Mouse (Mus musculus) G1E (cell line): Measurements from ENCODE around the gene Vwce. TPM values are rescaled to one million over a fixed set of nuclear protein-coding genes. Genes with fewer than 3 reads are reported as not detected.

ENCODE experiments used
- ATAC-seq: 2 replicates; pipeline ENCODE4 v1.8.0; 2016; ENCODE audit warnings: mild to moderate bottlenecking; ENCODE audit not compliant: insufficient number of reproducible peaks, poor library complexity, low FRiP score, severe bottlenecking; ENCODE audit errors: extremely low read depth
- DNase-seq: peaks from one replicate; pipeline ENCODE4 v3.0.0; 2012; ENCODE audit warnings: low spot score
- H3K27me3 ChIP-seq: 2 replicates; pipeline ENCODE4 v1.6.1; 2012; ENCODE audit warnings: mild to moderate bottlenecking, low read length, inconsistent platforms; ENCODE audit not compliant: insufficient read depth
- H3K36me3 ChIP-seq: replicated peaks from 2 replicates; pipeline ENCODE3; 2012; ENCODE audit warnings: mild to moderate bottlenecking, inconsistent platforms
- H3K4me1 ChIP-seq: 2 replicates; pipeline ENCODE4 v1.6.1; 2012; ENCODE audit warnings: low read depth, low read length, inconsistent platforms, mixed read lengths; ENCODE audit not compliant: insufficient read depth
- H3K4me3 ChIP-seq: 2 replicates; pipeline ENCODE4 v1.5.1; 2012; ENCODE audit warnings: low read depth, mild to moderate bottlenecking, inconsistent platforms, low read length, moderate library complexity, mixed read lengths
- H3K9me3 ChIP-seq: replicated peaks from 2 replicates; pipeline ENCODE4 v1.6.1; 2012; ENCODE audit warnings: inconsistent platforms
- CTCF ChIP-seq: IDR thresholded peaks from 2 replicates; pipeline ENCODE4 v1.5.1; 2012; ENCODE audit warnings: low read depth, low read length, inconsistent platforms, mixed read lengths
- GATA1 ChIP-seq: IDR thresholded peaks from 2 replicates; pipeline ENCODE4 v1.6.1; 2012; ENCODE audit warnings: borderline replicate concordance, low read length, inconsistent platforms, mixed read lengths
- GATA2 ChIP-seq: IDR thresholded peaks from 2 replicates; pipeline ENCODE4 v1.6.1; 2012; ENCODE audit warnings: low read depth, low read length, inconsistent platforms, borderline replicate concordance
- POLR2AphosphoS5 ChIP-seq: IDR thresholded peaks from 2 replicates; pipeline ENCODE4 v1.6.1; 2012; ENCODE audit warnings: low read depth, low read length, inconsistent platforms; ENCODE audit not compliant: insufficient replicate concordance
- TAL1 ChIP-seq: conservative IDR thresholded peaks from 2 replicates; pipeline ENCODE4 v1.6.1; 2012; ENCODE audit warnings: low read depth, low read length, inconsistent platforms, mixed read lengths
- polyA plus RNA-seq: library from polyadenylated mRNA; stranded (reverse); fragments of >175 nt; gene quantifications from 2 replicates; pipeline ENCODE4 v1.2.3, GENCODE M21; 2012
- total RNA-seq, 2 experiments: library from RNA; stranded (forward) in 1 of 2; stranded (reverse) in 1 of 2; fragments of 200-1000 nt in 1 of 2; fragments of >200 nt in 1 of 2; fragmentation: Nextera tagmentation in 1 of 2; gene quantifications; 2 replicates each; pipeline ENCODE4 v1.2.3; 2014 to 2017

Vwce gene
- total RNA-seq (2014; fragmentation: Nextera tagmentation), result 1.2 and 1.4 TPM in 2 replicates
- 0.06 and 0.16 TPM in 2 replicates for total RNA-seq (2017)
- 0.24 and 0.32 TPM in 2 replicates for polyA plus RNA-seq

DNA sequence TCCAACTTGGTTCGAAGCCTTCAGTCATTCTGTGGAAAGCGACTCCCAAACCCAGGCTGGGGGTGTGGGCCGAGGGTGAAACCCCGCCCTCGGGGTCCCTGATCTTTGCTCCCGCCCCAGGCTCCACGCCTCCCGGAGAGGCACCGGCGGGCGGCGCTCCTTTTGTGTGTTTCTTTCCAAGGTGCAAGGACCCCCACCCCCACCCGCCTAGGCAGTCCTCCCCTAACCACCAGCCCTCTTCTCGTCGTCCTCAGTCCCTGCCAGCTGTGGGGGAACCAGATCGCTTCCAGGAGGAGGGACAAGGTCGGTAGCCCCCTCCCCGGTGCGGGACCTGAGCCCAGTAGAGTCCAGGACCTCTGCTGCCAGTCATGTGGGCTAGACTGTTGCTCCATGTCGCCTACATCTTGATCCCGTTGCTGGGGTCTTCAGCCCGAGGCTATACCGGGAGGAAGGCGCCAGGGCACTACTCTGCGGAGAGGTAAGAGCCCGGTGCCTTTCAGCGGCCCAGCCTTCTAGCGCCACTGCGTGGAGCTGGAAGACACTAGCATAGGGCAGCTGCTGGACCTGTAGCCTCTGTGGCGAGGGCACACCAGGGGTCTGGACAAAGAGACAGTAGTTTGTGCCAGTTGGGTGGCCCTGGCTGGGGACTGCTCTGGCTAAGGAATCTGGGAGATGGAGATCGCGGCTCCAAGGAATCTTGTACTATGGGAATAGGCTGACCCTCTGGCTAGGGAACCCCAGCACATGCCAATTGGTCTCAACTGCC, at the start of gene Vwce:
Gene Vwce, plus strand, starts transcription at position 108 of the 766 bp plus-strand sequence.
- H3K9me3 ChIP-seq, result no peaks in the 10 kb centered on the region
- ATAC-seq (no peak), DNase-seq (no peak)
- TF ChIP-seq CTCF, result no peak
- no peak for TF ChIP-seq TAL1
- TF ChIP-seq POLR2AphosphoS5, result no peak
- no peak for TF ChIP-seq GATA2
- no peak for TF ChIP-seq GATA1
- peaks cover 70% of the 10 kb centered on the region for H3K36me3 ChIP-seq
- no peak within 1 kb of the TSS for H3K4me3 ChIP-seq
- H3K4me1 ChIP-seq, result peaks cover 39% of the 10 kb centered on the region
- H3K27me3 ChIP-seq, result no peaks in the 10 kb centered on the region

DNA sequence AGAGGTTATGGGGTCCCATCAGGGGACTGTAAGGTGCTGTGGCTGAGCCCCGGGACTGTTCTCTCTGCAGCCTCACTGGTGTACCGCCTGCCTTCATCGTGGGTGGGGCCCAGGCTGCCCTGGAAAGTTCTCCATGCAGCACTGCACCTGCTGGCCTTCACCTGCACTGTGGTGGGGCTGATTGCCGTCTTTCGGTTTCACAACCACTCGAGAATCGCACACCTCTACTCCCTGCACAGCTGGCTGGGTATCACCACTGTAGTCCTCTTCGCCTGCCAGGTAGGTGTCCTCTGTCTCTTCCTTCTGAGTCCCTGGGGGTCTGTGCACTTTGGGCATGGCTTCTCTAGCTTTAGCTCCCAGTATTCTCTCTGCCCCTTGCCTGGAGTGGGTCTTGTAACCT, 48.9 kb upstream of the Vwce start:
- Histone ChIP-seq H3K4me3 (no peak overlapping the region), H3K27me3 (no peaks in the 10 kb centered on the region), H3K36me3 (peaks cover 79% of the 10 kb centered on the region), H3K9me3 (no peaks in the 10 kb centered on the region), H3K4me1 (peaks cover 20% of the 10 kb centered on the region)
- ATAC-seq, result no peak
- no peak for DNase-seq
- no peak for TF ChIP-seq TAL1
- TF ChIP-seq CTCF, result no peak
- TF ChIP-seq GATA2, result no peak
- no peak for TF ChIP-seq GATA1
- TF ChIP-seq POLR2AphosphoS5, result no peak

DNA sequence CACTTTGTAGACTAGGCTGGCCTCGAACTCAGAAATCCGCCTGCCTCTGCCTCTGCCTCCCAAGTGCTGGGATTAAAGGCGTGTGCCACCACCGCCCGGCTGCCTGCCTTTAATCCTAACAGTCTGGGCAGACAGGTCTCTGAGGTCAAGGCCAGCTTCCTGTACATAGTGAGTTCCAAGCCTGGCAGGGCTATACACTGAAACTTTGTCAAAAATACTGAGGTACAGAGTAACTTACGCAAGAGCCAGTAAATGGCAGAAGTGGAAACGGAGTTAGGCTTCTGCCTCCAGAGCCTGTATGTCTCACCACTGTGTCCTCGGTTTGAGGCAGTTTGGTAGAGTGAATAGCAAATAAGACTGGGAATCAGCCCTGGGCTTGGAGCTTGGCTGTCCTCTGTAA, 46.8 kb upstream of the Vwce start:
- DNase-seq (no peak), ATAC-seq (no peak)
- no peaks in the 10 kb centered on the region for H3K27me3 ChIP-seq
- peaks cover 80% of the 10 kb centered on the region for H3K36me3 ChIP-seq
- peaks cover 8% of the 10 kb centered on the region; the same call in 1 of the 2 replicates for H3K4me1 ChIP-seq
- TF ChIP-seq GATA1 (no peak), POLR2AphosphoS5 (no peak), GATA2 (no peak), CTCF (no peak), TAL1 (no peak)
- no peaks in the 10 kb centered on the region for H3K9me3 ChIP-seq
- no peak overlapping the region for H3K4me3 ChIP-seq

DNA sequence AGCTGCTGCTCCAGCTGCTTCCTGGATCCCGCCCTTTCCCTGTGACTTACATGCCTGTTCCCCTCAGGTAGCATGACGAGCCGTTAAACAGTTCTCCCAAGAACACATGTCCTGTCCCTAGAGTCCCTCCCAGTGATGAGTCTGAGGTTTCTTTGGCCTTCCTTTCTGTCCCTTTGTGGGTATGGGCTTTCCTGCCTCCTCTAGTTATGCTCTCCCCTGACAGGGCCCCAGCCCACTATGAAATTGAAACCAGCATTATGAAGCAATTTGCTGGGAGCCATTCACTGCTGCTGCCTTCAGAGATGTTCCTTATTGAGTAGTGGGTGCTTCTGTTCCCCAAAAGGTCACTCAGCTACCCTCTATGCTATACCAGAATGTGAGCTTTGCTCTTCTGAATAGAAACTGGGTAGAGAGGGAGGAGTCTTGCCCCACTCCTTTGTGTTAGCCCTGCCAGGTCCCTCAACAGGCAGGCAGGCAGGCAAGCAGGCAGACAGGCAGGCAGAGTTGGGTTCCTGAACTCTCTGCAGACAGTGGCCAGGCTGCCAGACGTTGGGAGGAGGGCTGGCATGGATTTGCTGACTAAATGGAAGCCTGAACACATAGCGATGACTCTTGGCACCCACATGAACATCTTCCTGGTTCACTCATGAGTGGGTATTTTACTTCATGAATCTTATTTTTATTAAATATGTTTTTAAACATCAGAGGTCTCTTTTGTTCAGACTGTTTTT, 44.7 kb upstream of the Vwce start:
- H3K4me3 ChIP-seq, result no peak overlapping the region
- TF ChIP-seq GATA2 (no peak), TAL1 (no peak), CTCF (no peak)
- no peaks in the 10 kb centered on the region for H3K27me3 ChIP-seq
- H3K36me3 ChIP-seq, result peaks cover 85% of the 10 kb centered on the region
- DNase-seq (no peak), ATAC-seq (no peak)
- no peaks in the 10 kb centered on the region for H3K9me3 ChIP-seq
- peaks cover 8% of the 10 kb centered on the region; the same call in 1 of the 2 replicates for H3K4me1 ChIP-seq

DNA sequence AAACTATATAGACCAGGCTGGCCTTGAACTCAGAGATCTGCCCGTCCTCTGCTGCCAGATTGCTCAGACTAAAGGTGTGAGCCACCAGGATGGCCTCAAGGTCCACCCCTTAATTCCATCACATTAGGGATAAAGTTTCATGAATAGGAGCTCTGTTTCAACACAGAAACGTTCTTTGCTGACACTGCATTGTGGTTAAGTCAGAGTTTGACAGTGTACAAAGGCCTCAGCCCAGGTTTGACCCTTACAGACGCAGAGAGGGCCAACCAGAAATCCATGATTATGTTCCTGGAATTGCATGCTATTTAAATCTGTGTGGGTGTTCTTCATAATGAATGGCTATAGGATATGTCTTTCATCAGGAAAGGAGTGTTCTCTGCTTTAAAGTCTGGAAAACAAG, 43.7 kb upstream of the Vwce start:
- no peak for DNase-seq
- Histone ChIP-seq H3K4me3 (no peak overlapping the region), H3K27me3 (no peaks in the 10 kb centered on the region), H3K36me3 (peaks cover 87% of the 10 kb centered on the region), H3K4me1 (peaks cover 8% of the 10 kb centered on the region; the same call in 1 of the 2 replicates), H3K9me3 (no peaks in the 10 kb centered on the region)
- no peak for ATAC-seq
- TF ChIP-seq POLR2AphosphoS5, result no peak
- TF ChIP-seq GATA1, result no peak
- TF ChIP-seq GATA2, result no peak
- no peak for TF ChIP-seq TAL1
- no peak for TF ChIP-seq CTCF

DNA sequence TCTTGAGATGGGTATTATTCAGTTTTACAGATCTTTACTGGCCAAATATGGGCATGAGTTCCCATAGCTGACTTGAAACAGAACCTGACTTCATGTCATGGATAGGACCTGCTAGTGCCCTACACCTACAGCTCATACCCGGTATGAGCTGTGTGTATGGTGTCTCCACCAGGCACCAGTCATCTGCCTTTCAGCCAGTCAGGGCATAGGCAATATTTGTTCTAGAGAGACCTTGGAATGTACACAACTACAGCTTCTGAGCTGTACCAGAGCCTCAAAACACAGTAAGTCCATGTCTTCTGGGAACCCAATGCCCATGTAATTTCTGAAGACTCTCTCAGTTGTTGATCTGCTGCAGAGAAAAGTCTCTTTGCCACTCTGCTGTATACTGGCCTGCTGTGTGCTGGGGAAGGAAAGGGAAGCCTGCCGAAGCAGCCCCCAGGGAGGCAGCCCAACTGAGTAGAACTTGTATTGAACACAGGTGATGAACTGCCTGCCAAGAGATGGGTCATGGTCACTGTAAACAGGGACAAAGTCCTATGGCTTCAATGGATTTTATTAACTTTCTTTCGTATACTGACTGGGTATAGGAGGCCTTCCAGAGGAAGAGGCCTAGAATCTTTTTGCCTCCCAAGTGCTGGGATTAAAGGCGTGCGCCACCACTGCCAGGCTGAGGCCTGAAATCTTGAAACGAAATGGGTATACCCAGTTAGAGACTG, 42.2 kb upstream of the Vwce start:
- H3K9me3 ChIP-seq, result no peaks in the 10 kb centered on the region
- peaks cover 8% of the 10 kb centered on the region; the same call in 1 of the 2 replicates for H3K4me1 ChIP-seq
- H3K36me3 ChIP-seq, result peaks cover 93% of the 10 kb centered on the region
- TF ChIP-seq POLR2AphosphoS5, result no peak
- H3K27me3 ChIP-seq, result no peaks in the 10 kb centered on the region
- H3K4me3 ChIP-seq, result no peak overlapping the region
- no peak for DNase-seq
- no peak for ATAC-seq
